Comparison of ENCODE assay signal across 20 mouse cellular contexts in genomic region chr5:125124002-125124401, GRCm38 (mm10). TPM values are rescaled to one million over a fixed set of nuclear protein-coding genes. Genes with fewer than 3 reads are reported as not detected.
A peak's percentile ranks its signal among the peaks of the same experiment; 100 is the strongest.
DNase-seq lines count a peak whose midpoint lies in the region; ATAC-seq lines count a peak whose summit lies in the region.
"Had no signal": no experiment of that assay in that cellular context is flagged by ENCODE, and none has a peak within 500 bp of the region (broad histone marks: within the 10 kb centered on the region; RNA-seq: fewer than 3 reads in every experiment).

No protein-coding gene starts in this region.

- no peaks in the 10 kb centered on the region for H3K9me3 ChIP-seq in forebrain, embryonic 10.5 days
- no peaks in the 10 kb centered on the region for H3K9me3 ChIP-seq in forebrain, embryonic 15.5 days
- no peaks in the 10 kb centered on the region for H3K9me3 ChIP-seq in kidney, embryonic 14.5 days (ENCODE audit: control insufficient read depth, low read length)
- no peaks in the 10 kb centered on the region for H3K9me3 ChIP-seq in midbrain, embryonic 12.5 days
- H3K9me3 ChIP-seq in midbrain, embryonic 14.5 days (ENCODE audit: control insufficient read depth, low read length): no peaks in the 10 kb centered on the region

- no peak for ATAC-seq in forebrain, embryonic 15.5 days (replicated peaks)
- no peak for ATAC-seq in kidney, embryonic 14.5 days (ENCODE audit: low FRiP score, low TSS enrichment)
- ATAC-seq in midbrain, embryonic 12.5 days (ENCODE audit: low FRiP score, low read depth): no peak
- ATAC-seq in midbrain, embryonic 14.5 days (ENCODE audit: low FRiP score, low TSS enrichment): no peak
- ATAC-seq: CD4-positive, CD25-positive, alpha-beta regulatory T cell, adult 4 months; inflammation-experienced regulatory T-cells, adult 6 months had no signal

- H3K9ac ChIP-seq in forebrain, embryonic 15.5 days (replicated peaks): no peak overlapping the region
- 0 out of 2 replicates have a peak overlapping the region, but pooled peaks have one; percentile 7 for H3K9ac ChIP-seq in kidney, embryonic 14.5 days (ENCODE audit: low read depth, low read length)
- no peak overlapping the region for H3K9ac ChIP-seq in midbrain, embryonic 12.5 days (replicated peaks)
- no peak overlapping the region for H3K9ac ChIP-seq in midbrain, embryonic 14.5 days (replicated peaks; ENCODE audit: low read length)
- H3K9ac ChIP-seq: liver, embryonic 14.5 days had no signal

- WGBS in forebrain, embryonic 10.5 days: 86% methylated on average over 7 of the region's 7 CpGs
- WGBS in forebrain, embryonic 15.5 days: 77% methylated on average over 7 of the region's 7 CpGs
- WGBS in kidney, embryonic 14.5 days: 89% methylated on average over 7 of the region's 7 CpGs
- 83% methylated on average over 7 of the region's 7 CpGs for WGBS in midbrain, embryonic 12.5 days
- WGBS in midbrain, embryonic 14.5 days: 85% methylated on average over 7 of the region's 7 CpGs

- H3K4me1 ChIP-seq in forebrain, embryonic 10.5 days: peaks cover 61% of the 10 kb centered on the region
- H3K4me1 ChIP-seq in forebrain, embryonic 15.5 days: peaks cover 49% of the 10 kb centered on the region
- H3K4me1 ChIP-seq in kidney, embryonic 14.5 days (ENCODE audit: control insufficient read depth, insufficient read depth, low read length): peaks cover 50% of the 10 kb centered on the region
- peaks cover 48% of the 10 kb centered on the region for H3K4me1 ChIP-seq in midbrain, embryonic 12.5 days
- peaks cover 11% of the 10 kb centered on the region for H3K4me1 ChIP-seq in midbrain, embryonic 14.5 days (ENCODE audit: control insufficient read depth, insufficient read depth, low read length)

- no peak overlapping the region for H3K4me2 ChIP-seq in forebrain, embryonic 15.5 days (replicated peaks)
- H3K4me2 ChIP-seq in kidney, embryonic 14.5 days (replicated peaks; ENCODE audit: low read depth, low read length): no peak overlapping the region
- no peak overlapping the region for H3K4me2 ChIP-seq in midbrain, embryonic 12.5 days (replicated peaks)
- no peak overlapping the region for H3K4me2 ChIP-seq in midbrain, embryonic 14.5 days (ENCODE audit: low read length)
- H3K4me2 ChIP-seq: heart, embryonic 11.5 days had no signal

- no peaks in the 10 kb centered on the region for H3K27me3 ChIP-seq in forebrain, embryonic 10.5 days (ENCODE audit: poor library complexity, severe bottlenecking)
- H3K27me3 ChIP-seq in forebrain, embryonic 15.5 days: no peaks in the 10 kb centered on the region
- no peaks in the 10 kb centered on the region for H3K27me3 ChIP-seq in kidney, embryonic 14.5 days (ENCODE audit: control insufficient read depth, insufficient read depth, low read length)
- no peaks in the 10 kb centered on the region for H3K27me3 ChIP-seq in midbrain, embryonic 12.5 days
- no peaks in the 10 kb centered on the region for H3K27me3 ChIP-seq in midbrain, embryonic 14.5 days (ENCODE audit: control insufficient read depth, insufficient read depth, low read length)

- peak overlapping the region; percentile 62 for H3K27ac ChIP-seq in forebrain, embryonic 10.5 days
- no peak overlapping the region for H3K27ac ChIP-seq in forebrain, embryonic 15.5 days (replicated peaks)
- no peak overlapping the region for H3K27ac ChIP-seq in kidney, embryonic 14.5 days (ENCODE audit: low read depth, low read length)
- 0 out of 2 replicates have a peak overlapping the region, but pooled peaks have one; percentile 5 for H3K27ac ChIP-seq in midbrain, embryonic 12.5 days (replicated peaks)
- no peak overlapping the region for H3K27ac ChIP-seq in midbrain, embryonic 14.5 days (replicated peaks; ENCODE audit: low read depth, low read length)
- H3K27ac ChIP-seq: liver, embryonic 14.5 days had no signal

- no peak overlapping the region for H3K4me3 ChIP-seq in forebrain, embryonic 10.5 days
- H3K4me3 ChIP-seq in forebrain, embryonic 15.5 days: no peak overlapping the region
- no peak overlapping the region for H3K4me3 ChIP-seq in kidney, embryonic 14.5 days (ENCODE audit: low read length)
- H3K4me3 ChIP-seq in midbrain, embryonic 12.5 days: no peak overlapping the region
- H3K4me3 ChIP-seq in midbrain, embryonic 14.5 days (replicated peaks; ENCODE audit: low read depth, low read length): no peak overlapping the region

- H3K36me3 ChIP-seq in forebrain, embryonic 10.5 days (replicated peaks): peaks cover 60% of the 10 kb centered on the region
- peaks cover 7% of the 10 kb centered on the region; the same call in 1 of the 2 replicates for H3K36me3 ChIP-seq in forebrain, embryonic 15.5 days
- H3K36me3 ChIP-seq in kidney, embryonic 14.5 days (ENCODE audit: control insufficient read depth, insufficient read depth, low read length): peaks cover 29% of the 10 kb centered on the region
- peaks cover 8% of the 10 kb centered on the region for H3K36me3 ChIP-seq in midbrain, embryonic 12.5 days
- H3K36me3 ChIP-seq in midbrain, embryonic 14.5 days (ENCODE audit: control insufficient read depth, insufficient read depth, low read length): peaks cover 4% of the 10 kb centered on the region
- H3K36me3 ChIP-seq: G1E had no signal

- DNase-seq in forebrain, embryonic 10.5 days (ENCODE audit: extremely low spot score, low spot score): no peak
- DNase-seq in kidney, postnatal 10 days: no peak
- DNase-seq in midbrain, embryonic 14.5 days: no peak
- peak; percentile 40 for DNase-seq in lung, postnatal 25 days (ENCODE audit: low spot score)
- no peak for DNase-seq in T-cell, adult 2 months (ENCODE audit: low spot score)
- DNase-seq: cerebellum, postnatal 10 days; gastrocnemius, postnatal 25 days; heart, postnatal 14 days; kidney, postnatal 4 days; right cerebral cortex, adult 18-20 months; spleen, adult 18-20 months; thymus, adult 18-20 months had no signal

RNA-seq across cellular contexts. Expression of gene Ncor2, which starts 55.0 kb away (rescaled TPM):
- 15.7 and 17.8 TPM in 2 replicates for polyA plus RNA-seq in forebrain, embryonic 10.5 days (2016; fragmentation: Nextera tagmentation; extraction: Ambion mirVana)
- polyA plus RNA-seq in forebrain, embryonic 15.5 days (2015; fragmentation: Nextera tagmentation; extraction: Ambion mirVana): 30.2 and 31.6 TPM in 2 replicates
- 34.6 and 35.0 TPM in 2 replicates for polyA plus RNA-seq in kidney, embryonic 14.5 days (2014; fragmentation: Nextera tagmentation; extraction: Ambion mirVana)
- polyA plus RNA-seq in midbrain, embryonic 12.5 days (2016; fragmentation: Nextera tagmentation; extraction: Ambion mirVana): 24.5 and 25.1 TPM in 2 replicates
- 23.7 and 24.0 TPM in 2 replicates for polyA plus RNA-seq in midbrain, embryonic 14.5 days (2014; fragmentation: Nextera tagmentation; extraction: Ambion mirVana)

Comparison
In these comparisons a context has a peak if more than half of its experiments do, and no peak if none do; other contexts are left out.
1. H3K27ac ChIP-seq: peak in forebrain, embryonic 10.5 days (single experiment) and midbrain, embryonic 12.5 days (single experiment); none in forebrain, embryonic 15.5 days (single experiment), kidney, embryonic 14.5 days (single experiment) and midbrain, embryonic 14.5 days (single experiment).